Mouse (Mus musculus) heart, postnatal 0 days (tissue): ENCODE data around the gene Slc22a12. TPM values are rescaled to one million over a fixed set of nuclear protein-coding genes. Genes with fewer than 3 reads are reported as not detected.

Source experiments
- ATAC-seq: fragments of 200-750 bp; cut with Nextera tagmentation; 2 replicates; pipeline ENCODE4 v1.8.0; 2017; ENCODE audit warnings: low read depth, moderate number of reproducible peaks, moderate library complexity; ENCODE audit not compliant: insufficient read depth
- DNase-seq: peaks from one replicate; pipeline ENCODE4 v3.0.0-alpha.2; 2016; ENCODE audit warnings: low spot score
- H3K27ac ChIP-seq: fragments of 300-500 bp; sonication (generic); 2 replicates; pipeline ENCODE4 v1.5.1; 2014; ENCODE audit warnings: low read depth, mild to moderate bottlenecking
- H3K27me3 ChIP-seq: fragments of 300-500 bp; sonication (generic); 2 replicates; pipeline ENCODE4 v1.6.1; 2014; ENCODE audit warnings: low read length, mixed read lengths; ENCODE audit not compliant: control insufficient read depth, insufficient read depth
- H3K36me3 ChIP-seq: fragments of 300-500 bp; sonication (generic); replicated peaks from 2 replicates; pipeline ENCODE4 v1.6.1; 2014; ENCODE audit warnings: low read length, mixed read lengths; ENCODE audit not compliant: control insufficient read depth, insufficient read depth
- H3K4me1 ChIP-seq: fragments of 300-500 bp; sonication (generic); 2 replicates; pipeline ENCODE4 v1.6.1; 2014; ENCODE audit warnings: antibody characterized with exemption; ENCODE audit not compliant: control insufficient read depth, insufficient read depth
- H3K4me2 ChIP-seq: fragments of 300-500 bp; sonication (generic); 2 replicates; pipeline ENCODE4 v1.6.1; 2014; ENCODE audit warnings: low read depth, mild to moderate bottlenecking, low read length, moderate library complexity
- H3K4me3 ChIP-seq: fragments of 300-500 bp; sonication (generic); 2 replicates; pipeline ENCODE4 v1.5.1; 2014; ENCODE audit warnings: low read depth, low read length
- H3K9ac ChIP-seq: fragments of 300-500 bp; sonication (generic); replicated peaks from 2 replicates; pipeline ENCODE4 v1.6.1; 2014; ENCODE audit warnings: low read depth, low read length, mixed read lengths
- H3K9me3 ChIP-seq: fragments of 300-500 bp; sonication (generic); replicated peaks from 2 replicates; pipeline ENCODE4 v1.6.1; 2016; ENCODE audit warnings: low read length; ENCODE audit not compliant: control insufficient read depth
- CTCF ChIP-seq: IDR thresholded peaks from 2 replicates; pipeline ENCODE4 v1.5.1; 2016; ENCODE audit warnings: antibody characterized with exemption, control low read depth, low read depth
- EP300 ChIP-seq: IDR thresholded peaks from 2 replicates; pipeline ENCODE4 v1.6.1; 2016; ENCODE audit warnings: antibody characterized with exemption, low read depth
- WGBS: fragments of 180-500 bp; shearing (Covaris S2); extraction: QIAGEN DNeasy Blood & Tissue Kit; methylation state at CpG from one replicate; pipeline ENCODE4 v1.1.7; 2014; 5-methylcytosine and 5-hydroxymethylcytosine counted together
- polyA plus RNA-seq: library from polyadenylated mRNA; unstranded; fragments of >200 nt; fragmentation: Nextera tagmentation; extraction: Ambion mirVana; gene quantifications from 2 replicates; pipeline ENCODE4 v1.2.1, GENCODE M21; 2015
- total RNA-seq: library from RNA; depleted of rRNA; stranded (reverse); fragments of >200 nt; gene quantifications from 2 replicates; pipeline ENCODE4 v1.2.3, GENCODE M21; 2014; ENCODE audit warnings: low replicate concordance

Gene Slc22a12
- total and polyA plus RNA-seq, 2 experiments from 2014 or later: not detected

GRCm38 (mm10) chr19:6525023-6525422 lies 17.8 kb downstream of the Slc22a12 start:
- no peak overlapping the region for H3K4me3 ChIP-seq
- no peaks in the 10 kb centered on the region for H3K36me3 ChIP-seq
- H3K9ac ChIP-seq: no peak overlapping the region
- ATAC-seq (no peak), DNase-seq (no peak)
- no peaks in the 10 kb centered on the region for H3K4me1 ChIP-seq
- H3K9me3 ChIP-seq: no peaks in the 10 kb centered on the region
- WGBS: 66% methylated on average over 4 of the region's 4 CpGs
- TF ChIP-seq CTCF (no peak), EP300 (no peak)
- no peak overlapping the region for H3K27ac ChIP-seq
- no peak overlapping the region for H3K4me2 ChIP-seq
- peaks cover 15% of the 10 kb centered on the region for H3K27me3 ChIP-seq

- no peaks in the 10 kb centered on the region for H3K4me1 ChIP-seq
- H3K36me3 ChIP-seq: no peaks in the 10 kb centered on the region
- no peaks in the 10 kb centered on the region for H3K27me3 ChIP-seq
- ATAC-seq: no peak
- no peak overlapping the region for H3K4me3 ChIP-seq
- no peak overlapping the region for H3K27ac ChIP-seq
- no peaks in the 10 kb centered on the region for H3K9me3 ChIP-seq
- DNase-seq: no peak
- 84% methylated on average over 14 of the region's 14 CpGs for WGBS
- no peak overlapping the region for H3K4me2 ChIP-seq
- no peak overlapping the region for H3K9ac ChIP-seq
- TF ChIP-seq EP300: no peak
- TF ChIP-seq CTCF: no peak
Observed at GRCm38 (mm10) chr19:6522289-6522688, 20.5 kb downstream of the Slc22a12 start.

GRCm38 (mm10) chr19:6521630-6522029 lies 21.2 kb downstream of the Slc22a12 start:
- ATAC-seq (no peak), DNase-seq (no peak)
- no peaks in the 10 kb centered on the region for H3K36me3 ChIP-seq
- no peak overlapping the region for H3K4me2 ChIP-seq
- no peak overlapping the region for H3K4me3 ChIP-seq
- no peak overlapping the region for H3K9ac ChIP-seq
- 67% methylated on average over 3 of the region's 3 CpGs for WGBS
- TF ChIP-seq CTCF (no peak), EP300 (no peak)
- no peak overlapping the region for H3K27ac ChIP-seq
- no peaks in the 10 kb centered on the region for H3K27me3 ChIP-seq
- H3K4me1 ChIP-seq: no peaks in the 10 kb centered on the region
- no peaks in the 10 kb centered on the region for H3K9me3 ChIP-seq

- no peak for TF ChIP-seq CTCF
- no peak for TF ChIP-seq EP300
- Histone ChIP-seq H3K4me1 (no peaks in the 10 kb centered on the region), H3K9ac (no peak overlapping the region), H3K4me3 (no peak overlapping the region), H3K9me3 (no peaks in the 10 kb centered on the region), H3K4me2 (no peak overlapping the region), H3K27ac (no peak overlapping the region), H3K36me3 (no peaks in the 10 kb centered on the region), H3K27me3 (peaks cover 3% of the 10 kb centered on the region; the same call in 1 of the 2 replicates)
- DNase-seq: no peak
- WGBS: 54% methylated on average over 2 of the region's 2 CpGs
- ATAC-seq: no peak
Observed at GRCm38 (mm10) chr19:6519483-6519882, 23.3 kb downstream of the Slc22a12 start.

GRCm38 (mm10) chr19:6518601-6519000 lies 24.2 kb downstream of the Slc22a12 start:
- no peak for TF ChIP-seq EP300
- no peak for TF ChIP-seq CTCF
- no peak overlapping the region for H3K4me3 ChIP-seq
- H3K27ac ChIP-seq: no peak overlapping the region
- ATAC-seq: no peak
- whole genome bisulfite sequencing: 57% methylated on average over 5 of the region's 5 CpGs
- H3K4me2 ChIP-seq: no peak overlapping the region
- no peaks in the 10 kb centered on the region for H3K36me3 ChIP-seq
- no peaks in the 10 kb centered on the region for H3K4me1 ChIP-seq
- H3K27me3 ChIP-seq: peaks cover 11% of the 10 kb centered on the region
- H3K9ac ChIP-seq: no peak overlapping the region
- no peak for DNase-seq
- no peaks in the 10 kb centered on the region for H3K9me3 ChIP-seq

- no peak for ATAC-seq
- Histone ChIP-seq H3K4me1 (no peaks in the 10 kb centered on the region), H3K27me3 (peaks cover 34% of the 10 kb centered on the region), H3K36me3 (no peaks in the 10 kb centered on the region), H3K27ac (no peak overlapping the region), H3K9me3 (no peaks in the 10 kb centered on the region), H3K9ac (no peak overlapping the region), H3K4me2 (no peak overlapping the region), H3K4me3 (no peak overlapping the region)
- TF ChIP-seq CTCF (no peak), EP300 (no peak)
- whole genome bisulfite sequencing: 58% methylated on average over 8 of the region's 8 CpGs
- DNase-seq: no peak
Observed at GRCm38 (mm10) chr19:6516153-6516552, 26.7 kb downstream of the Slc22a12 start.
